Mouse (Mus musculus) testis, adult 2 months (tissue): Measurements from ENCODE around the gene Sox15. TPM values are rescaled to one million over a fixed set of nuclear protein-coding genes. Genes with fewer than 3 reads are reported as not detected.
A peak's percentile ranks its signal among the peaks of the same experiment; 100 is the strongest.

ENCODE experiments used
- H3K27ac ChIP-seq: fragments of 200-500 bp; 2 replicates; pipeline ENCODE4 v1.5.1; 2012; ENCODE audit warnings: low read depth, low read length; ENCODE audit not compliant: control insufficient read depth, insufficient read depth
- H3K27me3 ChIP-seq: fragments of 200-500 bp; 2 replicates; pipeline ENCODE4 v1.6.1; 2012; ENCODE audit warnings: mild to moderate bottlenecking, low read length, moderate library complexity; ENCODE audit not compliant: control insufficient read depth, insufficient read depth
- H3K36me3 ChIP-seq: fragments of 200-500 bp; 2 replicates; pipeline ENCODE4 v1.6.1; 2012; ENCODE audit warnings: mild to moderate bottlenecking, low read length; ENCODE audit not compliant: control insufficient read depth, insufficient read depth
- H3K4me1 ChIP-seq: fragments of 200-500 bp; 2 replicates; pipeline ENCODE4 v1.6.1; 2012; ENCODE audit warnings: low read length; ENCODE audit not compliant: control insufficient read depth, insufficient read depth
- H3K4me3 ChIP-seq: fragments of 200-500 bp; 2 replicates; pipeline ENCODE4 v1.5.1; 2012; ENCODE audit warnings: low read depth, mild to moderate bottlenecking, low read length, moderate library complexity, mixed read lengths; ENCODE audit not compliant: control insufficient read depth
- CTCF ChIP-seq: fragments of 200-500 bp; IDR thresholded peaks from 2 replicates; pipeline ENCODE4 v1.5.1; 2012; ENCODE audit warnings: low read depth, mild to moderate bottlenecking, inconsistent platforms, low read length, moderate library complexity; ENCODE audit not compliant: control insufficient read depth, insufficient read depth, insufficient replicate concordance
- POLR2A ChIP-seq: fragments of 200-500 bp; IDR thresholded peaks from 2 replicates; pipeline ENCODE4 v1.6.1; 2012; ENCODE audit warnings: low read depth, mild to moderate bottlenecking, inconsistent platforms, low read length, moderate library complexity; ENCODE audit not compliant: control insufficient read depth
- polyA plus RNA-seq: library from polyadenylated mRNA; depleted of rRNA; stranded (reverse); fragments of >200 nt; gene quantifications from 2 replicates; pipeline ENCODE4 v1.2.3, GENCODE M21; 2012

Gene Sox15
- polyA plus RNA-seq, 1 experiment: 0.25 TPM

DNA sequence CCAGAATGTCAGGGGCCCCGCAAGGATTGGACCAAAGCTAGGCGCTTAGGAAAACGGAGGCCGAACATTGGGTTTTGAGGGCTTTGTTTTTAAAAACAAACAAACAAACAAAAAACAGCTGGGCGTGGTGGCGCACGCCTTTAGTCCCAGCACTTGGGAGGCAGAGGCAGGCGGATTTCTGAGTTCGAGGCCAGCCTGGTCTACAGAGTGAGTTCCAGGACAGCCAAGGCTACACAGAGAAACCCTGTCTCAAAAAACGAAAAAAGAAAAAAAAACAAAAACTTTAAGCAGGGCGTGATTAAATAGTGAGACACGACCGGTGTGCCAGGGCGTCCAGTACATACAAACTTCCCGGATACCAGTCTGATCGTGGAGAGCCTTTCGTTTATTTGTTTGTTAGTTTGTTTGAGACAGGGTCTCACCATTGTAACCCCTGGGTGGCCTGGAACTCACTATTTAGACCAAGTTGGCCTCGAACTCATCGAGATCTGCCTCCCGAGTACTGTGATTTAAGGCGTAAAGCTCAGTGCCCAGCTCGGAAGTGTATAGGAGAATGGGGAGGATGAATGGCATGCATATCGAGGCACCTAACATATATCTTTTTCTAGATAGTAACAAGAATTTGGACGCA, 27.2 kb downstream of the Sox15 start:
- peaks cover 9% of the 10 kb centered on the region for H3K4me1 ChIP-seq
- peak overlapping the region; percentile 90 for H3K4me3 ChIP-seq
- H3K36me3 ChIP-seq: no peaks in the 10 kb centered on the region
- no peak for TF ChIP-seq CTCF
- no peak for TF ChIP-seq POLR2A
- H3K27ac ChIP-seq: peak overlapping the region; percentile 74
- no peaks in the 10 kb centered on the region for H3K27me3 ChIP-seq

DNA sequence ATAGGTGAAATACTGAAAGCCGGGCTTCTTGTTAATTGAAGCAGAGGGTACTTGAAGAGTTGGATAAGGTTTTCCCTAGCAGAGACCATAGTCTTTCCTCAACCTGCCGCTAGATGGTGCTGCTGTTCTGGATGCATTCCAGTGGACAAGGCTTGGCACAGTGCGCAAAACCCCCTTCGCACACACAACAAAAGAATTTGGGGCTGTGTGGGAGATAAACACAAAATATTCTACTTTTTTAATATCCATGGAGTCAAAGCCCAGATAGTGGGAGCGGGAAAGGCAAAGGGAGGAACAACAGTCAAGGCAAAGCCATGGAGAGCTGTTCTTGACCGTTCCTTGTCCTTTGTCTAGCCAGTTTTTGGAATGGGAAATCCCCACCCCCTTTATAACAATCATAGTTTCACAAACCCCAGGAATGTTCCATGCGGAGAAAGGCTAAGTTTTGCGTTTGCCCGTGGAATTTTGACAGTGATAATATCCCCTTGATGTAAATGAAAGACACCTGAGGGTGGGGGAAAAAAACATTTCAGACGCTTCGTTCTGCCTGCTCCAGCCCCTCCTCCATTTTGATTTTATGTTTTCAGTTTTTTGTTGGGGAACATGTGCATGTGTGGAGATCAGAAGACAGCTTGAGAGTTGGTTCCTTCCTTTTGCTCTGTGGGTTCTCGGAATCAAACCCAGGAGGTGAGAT, 27.9 kb downstream of the Sox15 start:
- Histone ChIP-seq H3K27me3 (no peaks in the 10 kb centered on the region), H3K4me3 (no peak overlapping the region), H3K4me1 (peaks cover 9% of the 10 kb centered on the region), H3K27ac (peak overlapping the region; percentile 59), H3K36me3 (no peaks in the 10 kb centered on the region)
- TF ChIP-seq CTCF: peak; percentile 81; the same call in 1 of the 2 replicates
- no peak for TF ChIP-seq POLR2A

DNA sequence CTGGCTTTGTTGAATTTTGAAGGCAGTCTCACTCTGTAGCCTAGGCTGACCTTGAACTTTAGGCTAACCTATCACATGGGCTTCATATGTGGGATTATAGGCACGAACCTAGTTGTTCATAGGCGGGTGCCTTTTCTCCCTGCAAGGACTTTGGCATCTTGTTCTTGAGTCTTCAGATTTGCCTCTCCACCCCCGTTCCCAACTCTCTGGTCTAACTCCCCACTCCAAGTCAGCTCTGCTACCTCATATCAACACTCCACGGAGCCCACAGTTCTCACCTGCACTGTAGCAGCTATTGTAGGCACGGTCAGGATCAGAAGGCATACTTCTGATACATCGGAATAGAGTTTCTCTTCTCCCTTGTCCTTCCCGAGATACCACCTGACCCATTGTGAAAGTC, 28.5 kb downstream of the Sox15 start:
- Histone ChIP-seq H3K27me3 (no peaks in the 10 kb centered on the region), H3K27ac (peak overlapping the region; percentile 59), H3K4me1 (peaks cover 9% of the 10 kb centered on the region), H3K4me3 (no peak overlapping the region), H3K36me3 (no peaks in the 10 kb centered on the region)
- no peak for TF ChIP-seq CTCF
- TF ChIP-seq POLR2A: no peak

DNA sequence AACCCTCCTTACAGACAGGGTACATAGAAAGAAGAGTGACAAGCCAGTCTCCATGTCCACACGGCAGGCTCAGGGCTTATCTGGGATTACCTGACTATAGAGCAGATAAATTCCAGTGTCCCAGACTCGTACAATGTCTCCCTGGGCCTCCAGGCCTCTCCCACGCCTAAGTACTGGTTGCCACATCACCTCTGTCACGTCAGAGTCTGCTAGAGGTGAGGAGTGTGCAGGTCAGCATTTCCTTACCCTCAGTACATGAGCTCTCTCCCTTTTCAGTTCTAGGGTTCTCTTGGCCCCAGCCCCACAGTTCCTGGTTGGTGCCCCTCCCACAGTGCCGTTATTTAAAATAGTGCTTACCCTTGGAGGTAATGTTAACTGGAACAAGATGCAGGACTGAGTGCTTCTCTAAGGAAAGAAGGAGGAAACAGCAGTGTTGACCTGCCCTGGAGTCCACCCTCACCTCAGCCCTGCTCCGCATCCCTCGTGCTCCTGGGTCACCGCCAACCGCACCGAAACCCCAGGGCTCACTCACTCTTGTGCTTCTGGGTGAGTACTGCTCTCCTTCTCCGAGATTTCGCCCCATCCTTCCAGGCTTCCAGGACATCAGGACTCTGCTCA, 29.1 kb downstream of the Sox15 start:
- no peak for TF ChIP-seq POLR2A
- TF ChIP-seq CTCF: no peak
- H3K4me1 ChIP-seq: peaks cover 9% of the 10 kb centered on the region
- H3K4me3 ChIP-seq: no peak overlapping the region; the same call in 1 of the 2 replicates
- H3K27ac ChIP-seq: peak overlapping the region; percentile 62
- no peaks in the 10 kb centered on the region for H3K36me3 ChIP-seq
- H3K27me3 ChIP-seq: no peaks in the 10 kb centered on the region

DNA sequence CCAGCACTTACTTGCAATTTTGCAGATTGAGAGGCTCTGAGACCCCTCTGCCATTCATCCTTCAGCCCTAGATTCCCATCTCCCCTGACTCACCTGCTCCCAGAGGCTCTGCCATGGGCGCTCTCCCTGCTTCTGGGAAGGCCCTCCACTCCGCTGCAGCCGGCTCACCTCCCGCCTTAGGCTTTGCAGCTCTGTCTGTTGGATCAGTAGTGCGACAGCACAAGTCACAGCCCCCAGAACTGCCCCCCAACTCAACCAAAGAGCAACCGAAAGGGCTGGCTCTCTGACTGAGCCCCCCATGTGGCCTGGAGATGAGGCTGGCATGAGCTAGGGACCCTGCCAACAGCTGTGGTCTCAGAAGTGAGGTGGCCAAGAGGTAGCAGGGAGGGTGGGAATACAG, 29.8 kb downstream of the Sox15 start:
- Histone ChIP-seq H3K36me3 (no peaks in the 10 kb centered on the region), H3K27ac (peak overlapping the region; percentile 75), H3K4me1 (peaks cover 9% of the 10 kb centered on the region), H3K27me3 (no peaks in the 10 kb centered on the region), H3K4me3 (no peak overlapping the region)
- TF ChIP-seq CTCF: no peak
- TF ChIP-seq POLR2A: no peak

DNA sequence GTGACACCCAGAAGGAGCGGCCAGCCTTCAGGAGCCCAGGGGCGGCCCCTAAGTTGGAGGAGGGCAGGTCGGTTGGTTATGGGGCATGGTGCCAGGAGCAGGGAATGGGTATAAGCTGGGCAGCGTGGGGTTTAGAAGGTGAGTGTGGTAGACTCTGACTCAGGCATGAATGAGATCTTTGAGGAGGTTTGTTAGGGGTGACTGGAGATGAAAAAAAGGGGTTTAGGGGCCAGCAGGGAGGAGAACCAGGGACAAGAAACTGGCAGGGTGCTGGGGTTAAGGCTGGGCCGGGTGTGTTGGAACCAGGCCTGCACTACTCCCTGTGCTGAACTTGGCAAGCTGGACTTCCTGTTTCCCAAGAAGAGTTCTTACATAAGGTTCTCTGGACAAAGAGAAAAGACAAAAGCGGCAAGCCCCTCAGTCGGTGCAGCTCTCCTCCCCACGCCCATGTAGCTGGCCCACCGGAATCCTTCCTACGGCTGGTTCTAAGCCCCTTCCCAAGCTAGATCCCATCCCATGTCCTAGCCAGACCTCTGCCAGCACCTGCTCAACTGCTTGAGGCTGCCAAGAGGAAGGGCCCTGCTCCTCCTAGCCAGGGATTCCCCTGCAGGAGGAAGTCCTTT, 30.5 kb downstream of the Sox15 start, which contains the start of gene Tnfsf13:
Tnfsf13 (minus strand) TSS at position 259 of the 623 bp plus-strand sequence.
- no peak within 1 kb of the TSS for H3K4me3 ChIP-seq
- H3K36me3 ChIP-seq: no peaks in the 10 kb centered on the region
- peaks cover 9% of the 10 kb centered on the region for H3K4me1 ChIP-seq
- H3K27me3 ChIP-seq: no peaks in the 10 kb centered on the region
- H3K27ac ChIP-seq: peak within 1 kb of the TSS; percentile 96
- TF ChIP-seq CTCF (no peak), POLR2A (peak; percentile 42; the same call in 1 of the 2 replicates)

DNA sequence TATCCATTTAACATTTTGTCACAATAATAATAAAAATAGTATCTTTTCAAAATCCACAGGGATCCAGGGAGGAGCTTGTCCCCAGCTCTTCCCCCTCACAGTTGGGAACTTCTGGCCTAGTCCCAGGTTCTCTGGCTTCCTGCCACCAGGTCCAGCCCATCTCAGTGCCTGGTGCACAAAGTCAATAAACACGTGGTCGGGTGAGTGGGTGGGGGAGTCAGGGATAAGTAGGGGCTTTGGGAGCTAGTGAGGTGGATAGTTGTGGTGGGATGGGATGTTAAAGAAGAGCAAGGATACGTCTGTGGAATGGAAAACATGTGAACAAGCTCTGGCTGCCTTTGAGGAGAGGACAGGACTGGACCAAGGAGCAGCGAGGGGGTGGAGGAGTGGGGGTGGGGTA, 31.3 kb downstream of the Sox15 start:
- peak overlapping the region; percentile 96; the same call in 1 of the 2 replicates for H3K27ac ChIP-seq
- H3K4me3 ChIP-seq: no peak overlapping the region
- no peaks in the 10 kb centered on the region for H3K27me3 ChIP-seq
- no peak for TF ChIP-seq CTCF
- TF ChIP-seq POLR2A: no peak
- no peaks in the 10 kb centered on the region for H3K36me3 ChIP-seq
- peaks cover 9% of the 10 kb centered on the region for H3K4me1 ChIP-seq
